Mouse (Mus musculus) hematopoietic multipotent progenitor cell, adult 10-12 weeks (in vitro differentiated cells): ENCODE results near the gene Cited1. TPM values are rescaled to one million over a fixed set of nuclear protein-coding genes. Genes with fewer than 3 reads are reported as not detected.

Source experiments
- polyA plus RNA-seq: library from polyadenylated mRNA; stranded (reverse); fragments of >175 nt; gene quantifications from 2 replicates; pipeline ENCODE4 v1.2.3, GENCODE M21; 2012; ENCODE audit warnings: low replicate concordance

Cited1 gene
- polyA plus RNA-seq, result 0.29 TPM in 1 of 2 replicates, not detected in the other

DNA sequence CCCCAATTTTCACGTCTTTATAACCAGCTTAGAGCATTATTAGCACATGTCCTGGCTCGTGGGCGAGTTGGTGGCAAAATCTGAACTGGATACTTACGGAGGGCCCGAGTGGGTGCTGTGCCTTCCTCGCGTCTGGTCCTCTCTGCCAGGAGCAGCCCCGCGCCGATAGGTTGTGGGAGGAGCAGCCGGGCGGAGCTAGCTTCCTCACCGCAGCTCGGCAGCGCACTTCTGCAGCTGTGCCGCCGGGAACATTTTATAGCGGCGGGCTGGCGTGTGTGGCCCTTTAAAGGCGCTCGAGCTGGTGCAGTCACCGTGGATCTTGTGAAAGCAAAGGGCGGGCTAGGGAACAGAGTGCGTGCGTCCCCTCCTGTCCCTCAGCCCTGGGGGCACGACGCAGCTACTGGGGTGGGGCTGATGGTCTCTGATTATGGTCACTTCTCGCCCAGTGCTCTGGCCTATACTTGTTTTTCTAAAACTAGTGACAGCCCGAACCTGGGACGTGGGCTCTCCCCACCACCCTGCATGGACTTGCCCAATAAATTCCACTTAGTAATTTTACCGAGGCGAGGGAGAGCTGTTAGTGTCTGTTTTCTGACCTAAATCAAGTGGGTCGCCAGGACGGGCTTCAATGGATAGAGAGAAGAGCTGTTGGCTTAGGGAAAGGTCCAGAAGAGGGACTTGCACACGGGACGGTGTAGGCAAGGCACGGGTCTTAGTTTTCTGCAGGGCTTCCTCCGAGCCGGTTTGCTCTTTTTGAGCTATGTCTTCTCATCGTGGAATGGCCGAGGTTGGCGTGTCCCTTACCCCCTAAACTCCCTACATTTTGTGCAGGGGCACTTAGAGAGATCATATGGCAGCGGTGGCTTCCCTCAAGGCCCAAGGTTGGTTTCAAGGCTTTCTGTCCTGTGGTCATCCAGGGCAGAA is at the start of gene Cited1:
Gene Cited1, minus strand, starts transcription at position 245 of the 924 bp plus-strand sequence.

Other genes starting within 250 kb of the Cited1 start
- gene Rtl5, start 180.9 kb downstream of the Cited1 start, polyA plus RNA-seq, result 6.6 and 13.5 TPM in 2 replicates
- 2.0 and 10.9 TPM in 2 replicates for gene Pin4, start 132.7 kb downstream of the Cited1 start, polyA plus RNA-seq
- gene Ercc6l, start 95.1 kb downstream of the Cited1 start, polyA plus RNA-seq, result 0.12 and 0.47 TPM in 2 replicates
- gene Rps4x, start 62.8 kb downstream of the Cited1 start, polyA plus RNA-seq, result 85.9 and 182 TPM in 2 replicates